Mouse (Mus musculus): ENCODE data around the gene Vtn. TPM values are rescaled to one million over a fixed set of nuclear protein-coding genes. Genes with fewer than 3 reads are reported as not detected.

The Vtn gene
- total and polyA plus RNA-seq, 3 experiments: 21.6 to 44.6 (median 24.6) TPM

DNA sequence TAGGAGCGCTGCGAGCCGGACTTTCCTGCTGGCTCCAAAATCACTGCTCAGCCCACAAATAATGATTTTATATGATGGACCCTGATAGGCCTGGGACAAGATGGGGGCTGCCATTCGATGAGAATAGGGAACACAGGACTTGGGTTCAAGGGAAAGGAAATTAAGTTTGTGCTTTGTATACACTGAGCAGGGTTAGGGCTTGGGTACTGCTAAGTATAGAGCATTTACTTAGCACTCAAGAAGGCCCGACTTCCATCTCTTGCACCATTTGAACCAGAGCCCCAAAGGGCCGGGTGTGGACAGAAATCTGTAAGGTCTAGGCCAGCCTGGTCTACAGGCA lies 52.1 kb downstream of the Vtn start:
- Histone ChIP-seq H3K27ac (peak overlapping the region; percentile 72), H3K4me3 (peak overlapping the region; percentile 89), H3K79me2 (replicated peaks; ENCODE audit: control insufficient read depth, insufficient read depth, low read length) (no peaks in the 10 kb centered on the region), H3K36me3 (ENCODE audit: control insufficient read depth, insufficient read depth, low read length) (no peaks in the 10 kb centered on the region), H3K9ac (ENCODE audit: low read depth, low read length) (peak overlapping the region; percentile 41; the same call in 1 of the 2 replicates), H3K4me1 (ENCODE audit: control insufficient read depth, insufficient read depth, low read length) (peaks cover 2% of the 10 kb centered on the region), H3K27me3 (ENCODE audit: control insufficient read depth, insufficient read depth, low read length) (no peaks in the 10 kb centered on the region)
- TF ChIP-seq EP300 (IDR thresholded peaks at IDR 0.05; ENCODE audit: insufficient read depth, low read depth, low read length) (no peak), CTCF (IDR thresholded peaks at IDR 0.05) (no peak)
- intact Hi-C loops (cut with DNase I): loop anchor here (2.0 to 10.0 kb wide), 3 partner anchors 14 to 404 kb away; partner anchors contain the start of genes Ift20 and Tnfaip1
- 30% methylated on average over 6 of the region's 6 CpGs for WGBS
- no peak for DNase-seq

Other genes with a start within 250 kb of the Vtn start
- gene 2610507B11Rik, start 237.3 kb upstream of the Vtn start, total RNA-seq (2021): 100 to 1,000 TPM; 173 to 209 TPM
- 74.7 and 141 TPM in 2 replicates for gene 2610507B11Rik, start 237.3 kb upstream of the Vtn start, polyA plus RNA-seq (2012; rRNA removed)
- gene BC030499, start 208.2 kb upstream of the Vtn start, total RNA-seq (2021): under 1 TPM; 0.65 to 0.75 TPM
- 0.37 and 0.88 TPM in 2 replicates for gene BC030499, start 208.2 kb upstream of the Vtn start, polyA plus RNA-seq (2012; rRNA removed)
- gene Spag5, start 197.6 kb upstream of the Vtn start, total RNA-seq (2021): under 1 TPM; 0.27 to 0.42 TPM
- 0.64 and 0.94 TPM in 2 replicates for gene Spag5, start 197.6 kb upstream of the Vtn start, polyA plus RNA-seq (2012; rRNA removed)
- gene Aldoc, start 176.1 kb upstream of the Vtn start, total RNA-seq (2021): under 1 TPM; 0.73 to 0.80 TPM
- gene Aldoc, start 176.1 kb upstream of the Vtn start, polyA plus RNA-seq (2012; rRNA removed): 0.45 and 0.56 TPM in 2 replicates
- 10 to 100 TPM; 20.7 to 25.4 TPM for gene Pigs, start 170.7 kb upstream of the Vtn start, total RNA-seq (2021)
- 39.7 and 47.1 TPM in 2 replicates for gene Pigs, start 170.7 kb upstream of the Vtn start, polyA plus RNA-seq (2012; rRNA removed)
- 1 to 10 TPM; 4.6 to 4.9 TPM for gene Unc119, start 155.6 kb upstream of the Vtn start, total RNA-seq (2021)
- gene Unc119, start 155.6 kb upstream of the Vtn start, polyA plus RNA-seq (2012; rRNA removed): 16.8 and 17.8 TPM in 2 replicates
- gene Foxn1, start 112.5 kb upstream of the Vtn start, total RNA-seq (2021): not detected
- not detected in 2 replicates for gene Foxn1, start 112.5 kb upstream of the Vtn start, polyA plus RNA-seq (2012; rRNA removed)
- not detected for gene Slc13a2, start 76.9 kb upstream of the Vtn start, total RNA-seq (2021)
- 0.23 TPM in 1 of 2 replicates, not detected in the other for gene Slc13a2, start 76.9 kb upstream of the Vtn start, polyA plus RNA-seq (2012; rRNA removed)
- 1 to 10 TPM; 1.7 to 3.0 TPM for gene Slc46a1, start 33.4 kb upstream of the Vtn start, total RNA-seq (2021)
- 7.8 and 8.5 TPM in 2 replicates for gene Slc46a1, start 33.4 kb upstream of the Vtn start, polyA plus RNA-seq (2012; rRNA removed)
- gene Sarm1, start 1.3 kb upstream of the Vtn start, total RNA-seq (2021): under 1 TPM; 0.45 to 0.52 TPM
- gene Sarm1, start 1.3 kb upstream of the Vtn start, polyA plus RNA-seq (2012; rRNA removed): 0.23 and 0.32 TPM in 2 replicates
- gene Sebox, start 4.4 kb downstream of the Vtn start, total RNA-seq (2021): not detected
- gene Sebox, start 4.4 kb downstream of the Vtn start, polyA plus RNA-seq (2012; rRNA removed): 0.20 TPM in 1 of 2 replicates, not detected in the other
- 10 to 100 TPM; 11.3 to 11.5 TPM for gene Tmem199, start 13.1 kb downstream of the Vtn start, total RNA-seq (2021)
- 7.9 and 14.0 TPM in 2 replicates for gene Tmem199, start 13.1 kb downstream of the Vtn start, polyA plus RNA-seq (2012; rRNA removed)
- gene Poldip2, start 13.1 kb downstream of the Vtn start, total RNA-seq (2021): 100 to 1,000 TPM; 127 to 140 TPM
- gene Poldip2, start 13.1 kb downstream of the Vtn start, polyA plus RNA-seq (2012; rRNA removed): 102 and 151 TPM in 2 replicates
- gene Tnfaip1, start 37.2 kb downstream of the Vtn start, total RNA-seq (2021): 10 to 100 TPM; 38.2 to 40.1 TPM
- 36.0 and 51.1 TPM in 2 replicates for gene Tnfaip1, start 37.2 kb downstream of the Vtn start, polyA plus RNA-seq (2012; rRNA removed)
- 10 to 100 TPM; 37.6 to 40.6 TPM for gene Ift20, start 37.3 kb downstream of the Vtn start, total RNA-seq (2021)
- 34.6 and 39.4 TPM in 2 replicates for gene Ift20, start 37.3 kb downstream of the Vtn start, polyA plus RNA-seq (2012; rRNA removed)
- gene Tmem97, start 51.7 kb downstream of the Vtn start, total RNA-seq (2021): 1 to 10 TPM; 5.2 to 6.1 TPM
- gene Tmem97, start 51.7 kb downstream of the Vtn start, polyA plus RNA-seq (2012; rRNA removed): 6.4 and 6.8 TPM in 2 replicates
- gene Nlk, start 198.3 kb downstream of the Vtn start, total RNA-seq (2021): 10 to 100 TPM; 13.0 to 14.9 TPM
- 10.7 and 15.1 TPM in 2 replicates for gene Nlk, start 198.3 kb downstream of the Vtn start, polyA plus RNA-seq (2012; rRNA removed)